Mouse (Mus musculus) neural tube, embryonic 13.5 days (tissue): ENCODE results near the gene Cops2. TPM values are rescaled to one million over a fixed set of nuclear protein-coding genes. Genes with fewer than 3 reads are reported as not detected.

Experiments used
- ATAC-seq: fragments of 200-750 bp; cut with Nextera tagmentation; 2 replicates; pipeline ENCODE4 v1.8.0; 2017; ENCODE audit warnings: low read depth, mild to moderate bottlenecking, moderate TSS enrichment, moderate library complexity
- H3K27ac ChIP-seq: fragments of 300-500 bp; sonication (generic); replicated peaks from 2 replicates; pipeline ENCODE4 v1.5.1; 2015; ENCODE audit warnings: moderate library complexity, mild to moderate bottlenecking, inconsistent platforms
- H3K27me3 ChIP-seq: fragments of 300-500 bp; sonication (generic); 2 replicates; pipeline ENCODE4 v1.6.1; 2015; ENCODE audit warnings: mild to moderate bottlenecking, inconsistent platforms
- H3K36me3 ChIP-seq: fragments of 300-500 bp; sonication (generic); 2 replicates; pipeline ENCODE4 v1.6.1; 2015; ENCODE audit warnings: mild to moderate bottlenecking, inconsistent platforms
- H3K4me1 ChIP-seq: fragments of 300-500 bp; sonication (generic); replicated peaks from 2 replicates; pipeline ENCODE4 v1.6.1; 2015; ENCODE audit warnings: inconsistent platforms
- H3K4me2 ChIP-seq: fragments of 300-500 bp; sonication (generic); 2 replicates; pipeline ENCODE4 v1.6.1; 2015; ENCODE audit warnings: inconsistent platforms, mild to moderate bottlenecking, moderate library complexity
- H3K4me3 ChIP-seq: fragments of 300-500 bp; sonication (generic); 2 replicates; pipeline ENCODE4 v1.5.1; 2015; ENCODE audit warnings: mild to moderate bottlenecking, inconsistent platforms
- H3K9ac ChIP-seq: fragments of 300-500 bp; sonication (generic); 2 replicates; pipeline ENCODE4 v1.6.1; 2015; ENCODE audit warnings: moderate library complexity, mild to moderate bottlenecking, inconsistent platforms
- H3K9me3 ChIP-seq: fragments of 300-500 bp; sonication (generic); 2 replicates; pipeline ENCODE4 v1.6.1; 2016; ENCODE audit warnings: inconsistent platforms
- WGBS: fragments of 180-500 bp; shearing (Covaris S2); methylation state at CpG from one replicate; pipeline ENCODE4 v1.1.7; 2015; 5-methylcytosine and 5-hydroxymethylcytosine counted together
- polyA plus RNA-seq: library from polyadenylated mRNA; unstranded; fragments of >200 nt; fragmentation: Nextera tagmentation; extraction: Ambion mirVana; gene quantifications from 2 replicates; pipeline ENCODE4 v1.2.1, GENCODE M21; 2015

Cops2 gene
- polyA plus RNA-seq, 1 experiment from 2014 or later: 77.3 TPM

DNA sequence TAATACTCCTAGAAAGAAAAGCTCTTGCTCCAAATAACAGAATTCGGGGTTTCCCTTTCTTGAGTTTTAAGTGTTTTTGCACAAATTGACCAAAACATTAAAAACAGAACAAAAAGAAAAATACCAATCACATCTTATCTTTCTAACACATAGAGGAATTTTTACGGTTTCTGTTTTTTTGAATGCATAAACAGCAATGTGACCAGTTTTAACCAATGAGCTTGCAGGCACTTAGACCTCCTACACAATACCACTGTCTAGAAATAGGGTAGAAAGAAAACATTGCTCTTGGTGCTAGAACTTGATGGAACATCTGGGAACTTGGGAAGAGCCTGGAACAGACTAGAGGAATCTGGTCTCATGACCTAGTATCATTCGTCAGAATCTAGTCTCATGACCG is 68.7 kb downstream of the Cops2 start:
- Histone ChIP-seq H3K9me3 (no peaks in the 10 kb centered on the region), H3K4me3 (no peak overlapping the region), H3K27me3 (no peaks in the 10 kb centered on the region), H3K36me3 (no peaks in the 10 kb centered on the region), H3K9ac (no peak overlapping the region), H3K27ac (no peak overlapping the region), H3K4me1 (no peaks in the 10 kb centered on the region), H3K4me2 (no peak overlapping the region)
- WGBS: 91% methylated on average over 4 of the region's 4 CpGs
- ATAC-seq: no peak

DNA sequence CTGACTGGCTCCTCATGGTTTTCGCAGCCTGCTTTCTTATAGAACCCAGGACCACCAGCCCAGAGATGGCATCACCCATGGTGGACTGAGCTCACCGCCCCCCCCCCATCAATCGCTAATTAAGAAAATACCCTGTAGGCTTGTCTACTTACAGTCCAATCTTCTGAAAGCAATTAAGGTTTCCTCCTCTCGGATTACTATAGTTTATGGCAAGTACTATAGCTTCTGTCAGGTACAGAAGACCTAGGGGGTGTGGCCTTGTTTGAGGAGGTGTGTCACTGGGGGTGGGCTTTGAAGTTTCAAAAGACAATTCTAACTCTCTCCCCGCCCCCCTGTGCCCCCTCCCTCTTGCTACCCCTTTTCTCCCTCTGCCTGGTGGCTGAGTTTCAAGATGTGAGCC is 69.7 kb downstream of the Cops2 start:
- Histone ChIP-seq H3K9ac (no peak overlapping the region), H3K9me3 (no peaks in the 10 kb centered on the region), H3K4me2 (no peak overlapping the region), H3K4me1 (no peaks in the 10 kb centered on the region), H3K27ac (no peak overlapping the region), H3K27me3 (no peaks in the 10 kb centered on the region), H3K4me3 (no peak overlapping the region), H3K36me3 (no peaks in the 10 kb centered on the region)
- ATAC-seq: no peak
- WGBS: 63% methylated on average over 5 of the region's 5 CpGs

- no peak overlapping the region for H3K4me3 ChIP-seq
- ATAC-seq: no peak
Measured at GRCm38 (mm10) chr2:125788785-125789184, 70.2 kb downstream of the Cops2 start.

GRCm38 (mm10) chr2:125788351-125788750 is 70.6 kb downstream of the Cops2 start:
- no peaks in the 10 kb centered on the region for H3K27me3 ChIP-seq

More at GRCm38 (mm10) chr2:125788785-125789184, 70.2 kb downstream of the Cops2 start:
- H3K27ac ChIP-seq: no peak overlapping the region
- no peaks in the 10 kb centered on the region for H3K4me1 ChIP-seq
- H3K36me3 ChIP-seq: no peaks in the 10 kb centered on the region
- H3K9ac ChIP-seq: no peak overlapping the region
- 82% methylated on average over 3 of the region's 3 CpGs for WGBS
- no peaks in the 10 kb centered on the region for H3K9me3 ChIP-seq
- H3K27me3 ChIP-seq: no peaks in the 10 kb centered on the region
- H3K4me2 ChIP-seq: no peak overlapping the region

GRCm38 (mm10) chr2:125785021-125785420 is 73.9 kb downstream of the Cops2 start:
- Histone ChIP-seq H3K27ac (no peak overlapping the region), H3K4me3 (no peak overlapping the region), H3K9me3 (no peaks in the 10 kb centered on the region), H3K4me1 (peaks cover 27% of the 10 kb centered on the region), H3K36me3 (no peaks in the 10 kb centered on the region), H3K4me2 (no peak overlapping the region), H3K27me3 (no peaks in the 10 kb centered on the region), H3K9ac (no peak overlapping the region)
- WGBS: 76% methylated on average over 4 of the region's 4 CpGs
- ATAC-seq: no peak

More at GRCm38 (mm10) chr2:125788351-125788750, 70.6 kb downstream of the Cops2 start:
- Histone ChIP-seq H3K4me3 (no peak overlapping the region), H3K27ac (no peak overlapping the region), H3K9ac (no peak overlapping the region), H3K4me1 (peaks cover 1% of the 10 kb centered on the region), H3K9me3 (no peaks in the 10 kb centered on the region), H3K36me3 (no peaks in the 10 kb centered on the region), H3K4me2 (no peak overlapping the region)
- no peak for ATAC-seq

GRCm38 (mm10) chr2:125784392-125784791 is 74.5 kb downstream of the Cops2 start:
- Histone ChIP-seq H3K9me3 (no peaks in the 10 kb centered on the region), H3K4me2 (no peak overlapping the region), H3K27ac (no peak overlapping the region), H3K9ac (no peak overlapping the region), H3K4me1 (peaks cover 33% of the 10 kb centered on the region), H3K4me3 (no peak overlapping the region), H3K36me3 (no peaks in the 10 kb centered on the region), H3K27me3 (no peaks in the 10 kb centered on the region)
- 75% methylated on average over 4 of the region's 4 CpGs for WGBS
- no peak for ATAC-seq

DNA sequence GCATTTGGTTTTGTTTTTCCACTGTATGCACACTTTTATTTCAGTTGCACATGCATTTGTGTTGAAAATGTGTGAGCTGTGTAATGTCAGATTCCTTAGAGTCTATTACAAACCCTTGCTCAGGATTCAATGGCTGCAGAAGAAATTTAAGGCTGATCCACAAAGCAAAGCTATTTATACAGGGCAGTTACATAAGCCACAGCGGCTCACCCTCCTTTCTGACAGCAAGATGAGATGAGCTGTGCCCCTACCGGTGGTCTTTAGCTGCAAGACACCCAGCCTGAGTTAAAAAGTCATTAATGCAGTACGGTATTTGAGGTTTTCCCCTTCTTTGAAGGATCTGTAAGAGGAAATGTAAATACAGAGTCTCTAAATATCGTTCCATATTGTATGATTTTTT is 75.1 kb downstream of the Cops2 start:
- peaks cover 34% of the 10 kb centered on the region for H3K4me1 ChIP-seq
- H3K27me3 ChIP-seq: no peaks in the 10 kb centered on the region
- no peak overlapping the region for H3K4me2 ChIP-seq
- H3K4me3 ChIP-seq: no peak overlapping the region
- no peak overlapping the region for H3K9ac ChIP-seq
- ATAC-seq: no peak
- H3K36me3 ChIP-seq: no peaks in the 10 kb centered on the region
- 64% methylated on average over 4 of the region's 4 CpGs for WGBS
- H3K27ac ChIP-seq: no peak overlapping the region
- no peaks in the 10 kb centered on the region for H3K9me3 ChIP-seq

DNA sequence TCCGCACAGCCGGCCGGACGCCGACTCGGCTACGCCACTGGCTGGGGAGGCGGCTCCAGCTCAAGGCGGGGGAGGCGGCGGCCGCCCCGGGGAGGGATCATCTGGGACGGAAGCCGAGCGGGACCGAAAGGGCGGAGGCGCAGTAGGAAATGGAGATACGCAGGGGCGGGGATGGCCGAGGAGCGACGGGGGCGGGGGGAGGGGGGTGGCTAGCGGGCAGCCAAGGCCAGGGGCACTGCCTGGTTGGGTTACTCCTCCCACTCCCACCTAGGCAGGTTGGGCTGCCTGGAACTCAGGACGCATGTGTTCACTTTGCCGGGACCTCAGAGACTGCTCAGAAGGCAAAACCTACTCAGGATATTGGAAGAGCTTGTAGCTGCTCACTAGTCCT is 76.2 kb downstream of the Cops2 start, which contains the start of gene Secisbp2l:
Gene Secisbp2l, minus strand, starts transcription at position 152 of the 391 bp plus-strand sequence.
- H3K4me3 ChIP-seq: peak within 1 kb of the TSS; percentile 85
- WGBS: 1% methylated on average over 28 of the region's 28 CpGs
- peaks cover 34% of the 10 kb centered on the region for H3K4me1 ChIP-seq
- H3K27me3 ChIP-seq: no peaks in the 10 kb centered on the region
- peak; percentile 97 for ATAC-seq
- H3K36me3 ChIP-seq: no peaks in the 10 kb centered on the region
- H3K9ac ChIP-seq: peak within 1 kb of the TSS; percentile 96
- peak within 1 kb of the TSS; percentile 88 for H3K27ac ChIP-seq
- H3K4me2 ChIP-seq: peak within 1 kb of the TSS; percentile 76
- H3K9me3 ChIP-seq: no peaks in the 10 kb centered on the region

DNA sequence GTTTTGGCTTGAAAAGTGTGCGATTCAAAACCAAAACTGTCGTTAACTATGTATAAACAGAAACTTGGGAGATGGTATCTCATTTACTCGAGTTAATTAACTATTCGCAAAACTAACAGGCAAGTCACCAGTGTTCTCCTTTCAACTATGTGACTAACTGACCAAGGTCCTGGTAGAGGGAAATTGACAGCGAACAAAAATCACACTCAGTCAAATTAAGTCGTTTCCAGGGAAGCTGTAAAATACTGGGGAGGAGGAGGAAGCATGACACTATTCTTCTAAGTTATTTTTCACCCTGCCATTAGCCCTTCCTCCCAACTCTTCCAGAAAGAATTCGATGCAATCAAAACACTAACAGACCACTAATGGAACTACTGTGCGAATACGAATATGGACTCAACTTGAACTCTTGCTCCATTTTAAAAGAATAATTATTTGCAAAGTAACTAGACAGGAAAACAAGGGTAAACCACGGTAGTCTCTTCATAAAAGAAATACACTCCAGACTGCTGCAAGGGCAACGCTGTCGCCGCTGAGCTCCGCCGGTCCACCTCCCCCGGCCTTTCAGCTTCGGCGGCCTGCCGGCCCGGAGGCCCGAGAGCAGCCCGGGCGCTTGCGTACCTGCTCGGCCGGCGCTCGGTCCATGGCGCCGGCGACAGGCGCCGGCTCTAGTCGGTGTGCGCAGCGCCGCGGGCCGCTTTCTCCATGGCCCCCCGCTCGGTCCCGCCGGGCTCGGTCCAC is 76.8 kb downstream of the Cops2 start:
- H3K4me3 ChIP-seq: peak overlapping the region; percentile 85
- peaks cover 34% of the 10 kb centered on the region for H3K4me1 ChIP-seq
- H3K9ac ChIP-seq: peak overlapping the region; percentile 96
- peak; percentile 40 for ATAC-seq
- H3K27me3 ChIP-seq: no peaks in the 10 kb centered on the region
- peak overlapping the region; percentile 76 for H3K4me2 ChIP-seq
- H3K9me3 ChIP-seq: no peaks in the 10 kb centered on the region
- peak overlapping the region; percentile 88 for H3K27ac ChIP-seq
- 4% methylated on average over 44 of the region's 44 CpGs for WGBS
- H3K36me3 ChIP-seq: no peaks in the 10 kb centered on the region

GRCm38 (mm10) chr2:125781006-125781405 is 77.9 kb downstream of the Cops2 start:
- Histone ChIP-seq H3K4me3 (peak overlapping the region; percentile 85), H3K9ac (peak overlapping the region; percentile 96), H3K4me2 (peak overlapping the region; percentile 76), H3K36me3 (no peaks in the 10 kb centered on the region), H3K27me3 (no peaks in the 10 kb centered on the region), H3K27ac (no peak overlapping the region), H3K4me1 (peaks cover 34% of the 10 kb centered on the region), H3K9me3 (no peaks in the 10 kb centered on the region)
- ATAC-seq: no peak
- 82% methylated on average over 2 of the region's 2 CpGs for WGBS
